Mouse (Mus musculus) urinary bladder, postnatal 10 days (tissue): ENCODE results near the gene Trub2.

Experiments used
- DNase-seq: peaks from one replicate; pipeline ENCODE4 v3.0.0; 2022; ENCODE audit warnings: low spot score

The Trub2 gene

GRCm38 (mm10) chr2:29724664-29725365, 63.5 kb downstream of the Trub2 start:
- no peak for DNase-seq

DNA sequence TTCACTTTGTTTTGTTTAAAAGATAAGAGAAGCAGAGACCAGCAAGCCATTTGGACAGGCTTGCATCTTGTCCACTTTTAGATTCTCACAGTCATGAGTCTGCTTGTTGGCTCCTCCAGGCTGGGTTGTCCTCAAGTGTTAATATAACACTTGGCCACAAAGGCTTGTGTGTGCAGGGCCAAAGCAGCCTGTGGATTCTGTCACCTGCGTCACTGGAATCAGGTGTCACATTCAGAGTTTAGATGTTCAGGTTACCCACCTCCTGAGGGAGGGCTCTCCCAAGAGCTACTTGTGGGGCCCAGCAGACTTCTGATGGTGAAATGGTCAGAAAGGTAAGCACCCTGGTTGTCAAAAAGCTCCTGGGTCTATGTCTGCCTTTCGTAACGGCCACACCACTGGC, 65.2 kb downstream of the Trub2 start:
- DNase-seq = no peak

DNA sequence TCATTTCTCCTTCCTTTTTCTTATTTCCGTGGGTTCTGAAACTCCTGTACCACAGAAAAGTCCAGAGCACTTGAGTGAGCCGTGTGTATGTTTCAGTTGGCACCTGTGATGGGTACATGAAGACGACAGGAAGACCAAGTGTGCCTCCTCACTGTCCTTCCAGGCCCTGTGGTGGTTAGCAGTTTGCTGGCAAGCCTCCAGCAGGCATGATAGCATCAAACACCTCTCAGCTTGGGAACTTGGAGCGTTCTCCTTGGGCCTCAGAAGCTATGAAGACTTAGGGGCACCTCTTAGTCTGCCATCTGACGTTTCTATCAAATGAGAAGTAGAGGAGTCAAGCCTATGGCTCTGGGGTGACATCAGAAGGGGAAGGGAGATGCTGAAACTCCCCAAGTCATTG, 69.7 kb downstream of the Trub2 start:
- no peak for DNase-seq

GRCm38 (mm10) chr2:29716691-29717090, 71.6 kb downstream of the Trub2 start:
- DNase-seq = no peak

DNA sequence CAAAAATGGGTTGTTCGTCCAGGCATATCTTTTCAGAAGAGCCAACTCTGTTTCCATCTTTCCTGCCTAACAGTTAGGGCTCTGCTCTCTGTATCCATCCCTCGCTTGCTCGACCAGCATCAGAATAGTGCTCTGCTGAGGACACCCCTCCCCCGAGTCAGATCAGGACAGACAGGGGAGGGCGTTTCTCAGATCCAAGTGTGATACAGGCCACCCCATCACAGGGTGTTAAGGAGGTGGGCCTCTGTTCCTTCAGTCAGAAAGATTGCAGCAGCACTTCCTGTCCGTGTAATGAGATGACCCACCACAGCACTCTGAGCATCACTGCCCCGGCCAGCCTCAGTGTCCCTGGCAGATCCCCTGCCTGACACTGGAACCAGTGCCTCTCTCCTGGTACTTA, 72.2 kb downstream of the Trub2 start:
- DNase-seq = no peak

DNA sequence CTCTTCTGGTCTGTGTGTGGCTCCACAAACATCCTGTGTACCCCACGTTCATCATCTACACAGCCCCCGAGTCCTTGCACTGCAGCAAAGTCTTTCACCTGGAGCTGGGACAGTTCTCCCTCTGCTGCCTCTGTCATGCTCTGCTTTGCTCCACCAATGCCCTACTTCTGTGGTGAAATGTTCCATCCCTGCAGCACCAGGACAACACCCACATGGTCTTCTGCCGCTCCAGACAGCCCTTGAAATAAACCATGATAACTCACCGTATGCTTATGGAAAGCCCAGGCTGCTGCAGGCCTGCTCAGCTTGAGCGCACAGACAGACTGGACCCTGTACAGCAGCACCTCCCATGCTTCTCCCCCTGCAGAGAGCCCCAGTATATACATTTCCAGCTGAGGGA, 74.2 kb downstream of the Trub2 start:
- DNase-seq = no peak

DNA sequence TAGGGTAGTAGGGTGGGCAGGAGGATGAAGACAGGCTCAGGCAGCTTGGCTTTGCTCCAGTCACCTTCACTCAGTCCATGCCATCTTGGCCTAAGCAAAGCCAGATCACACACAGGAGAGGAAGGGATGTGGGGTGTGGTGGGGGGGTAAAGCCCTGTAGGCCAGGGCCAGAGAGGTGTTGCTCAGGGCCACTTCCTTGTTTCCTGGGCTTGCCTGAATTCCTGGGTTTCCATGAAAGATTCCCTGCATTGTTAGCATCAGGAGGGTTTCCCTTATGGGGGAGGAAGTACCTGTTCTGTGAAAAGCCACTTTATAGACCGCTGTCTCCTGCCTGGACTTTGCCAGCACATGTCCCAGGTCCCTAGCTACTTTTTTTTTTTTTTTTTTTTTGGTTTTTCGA, 74.8 kb downstream of the Trub2 start:
- DNase-seq = no peak

GRCm38 (mm10) chr2:29711877-29712276, 76.4 kb downstream of the Trub2 start:
- DNase-seq = no peak
